Mouse (Mus musculus) fibroblast of lung, adult 2 months (primary cell): ENCODE measurements around the gene Ddx39.

Experiments
- DNase-seq: peaks from one replicate; pipeline ENCODE4 v3.0.0-alpha.2; 2011; ENCODE audit warnings: low read depth

Ddx39 gene

GRCm38 (mm10) chr8:83738949-83739710 lies 24.2 kb downstream of the Ddx39 start:
- DNase-seq, result no peak

- no peak for DNase-seq
Observed at GRCm38 (mm10) chr8:83739711-83740468, 24.9 kb downstream of the Ddx39 start.

- DNase-seq, result no peak
Observed at GRCm38 (mm10) chr8:83740586-83740975, 25.6 kb downstream of the Ddx39 start.

- no peak for DNase-seq
Observed at GRCm38 (mm10) chr8:83740976-83741741, 26.2 kb downstream of the Ddx39 start, which contains the start of gene Adgre5. Gene Adgre5, minus strand, starts transcription at chr8:83741326.

GRCm38 (mm10) chr8:83741849-83742655 lies 27.1 kb downstream of the Ddx39 start:
- DNase-seq, result no peak

GRCm38 (mm10) chr8:83742968-83743367 lies 28.0 kb downstream of the Ddx39 start:
- no peak for DNase-seq

GRCm38 (mm10) chr8:83744070-83744469 lies 29.1 kb downstream of the Ddx39 start:
- no peak for DNase-seq

- no peak for DNase-seq
Observed at GRCm38 (mm10) chr8:83747661-83748346, 32.8 kb downstream of the Ddx39 start.

GRCm38 (mm10) chr8:83748708-83749107 lies 33.7 kb downstream of the Ddx39 start:
- no peak for DNase-seq

GRCm38 (mm10) chr8:83749265-83749664 lies 34.3 kb downstream of the Ddx39 start:
- no peak for DNase-seq

GRCm38 (mm10) chr8:83754149-83754548 lies 39.2 kb downstream of the Ddx39 start:
- no peak for DNase-seq

- DNase-seq, result no peak
Observed at GRCm38 (mm10) chr8:83756273-83756672, 41.3 kb downstream of the Ddx39 start.

GRCm38 (mm10) chr8:83757084-83757607 lies 42.2 kb downstream of the Ddx39 start:
- DNase-seq, result no peak

- DNase-seq, result no peak
Observed at GRCm38 (mm10) chr8:83758298-83758697, 43.3 kb downstream of the Ddx39 start.

- no peak for DNase-seq
Observed at GRCm38 (mm10) chr8:83759231-83759759, 44.3 kb downstream of the Ddx39 start.

- no peak for DNase-seq
Observed at GRCm38 (mm10) chr8:83764116-83764515, 49.1 kb downstream of the Ddx39 start.

- no peak for DNase-seq
Observed at GRCm38 (mm10) chr8:83764717-83765116, 49.7 kb downstream of the Ddx39 start.

GRCm38 (mm10) chr8:83765663-83766062 lies 50.7 kb downstream of the Ddx39 start:
- no peak for DNase-seq

- DNase-seq, result no peak
Observed at GRCm38 (mm10) chr8:83767442-83767841, 52.5 kb downstream of the Ddx39 start.

GRCm38 (mm10) chr8:83768526-83768925 lies 53.5 kb downstream of the Ddx39 start:
- no peak for DNase-seq

- DNase-seq, result no peak
Observed at GRCm38 (mm10) chr8:83769720-83770119, 54.7 kb downstream of the Ddx39 start.
